Mouse (Mus musculus) WW6 (cell line): ENCODE measurements around the gene Zbbx.
A peak's percentile ranks its signal among the peaks of the same experiment; 100 is the strongest.

Experiments used
- DNase-seq: peaks from one replicate; pipeline ENCODE4 v3.0.0-alpha.2; 2013; ENCODE audit warnings: low read depth, low spot score

Gene Zbbx

DNA sequence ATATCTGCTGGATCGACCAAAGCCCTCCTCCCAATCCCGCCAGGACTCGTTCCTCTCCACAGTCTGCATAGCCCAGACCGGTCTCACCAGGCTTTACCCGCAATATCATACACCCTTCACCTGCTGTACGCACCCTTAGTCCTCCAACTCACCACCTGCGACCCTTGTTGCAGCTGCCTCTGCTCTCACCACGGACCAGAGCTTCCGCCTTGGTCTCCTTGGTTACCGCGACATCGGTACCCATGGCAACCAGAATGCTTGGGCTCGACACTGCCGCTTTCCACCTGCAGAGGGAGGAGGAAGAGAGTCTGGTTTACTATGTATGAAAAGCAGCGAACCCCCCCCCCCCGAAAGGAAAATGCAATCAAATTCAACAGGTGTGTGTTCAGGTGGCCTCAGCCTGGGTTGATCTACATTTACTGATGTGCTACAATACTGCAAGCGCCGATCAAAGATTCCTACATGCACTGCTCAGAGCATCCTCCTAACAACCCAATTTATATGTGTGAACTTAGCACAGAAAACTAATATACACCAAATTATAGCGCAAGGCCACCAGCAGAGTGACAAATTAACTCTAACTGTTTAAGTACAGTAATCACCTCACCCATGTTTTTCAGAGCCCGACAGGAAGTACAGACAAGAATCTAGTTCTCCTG is at the start of gene Zbbx:
TSS of gene Zbbx (minus strand) at position 197 of the 659 bp plus-strand sequence.
- DNase-seq, result peak; percentile 29

DNA sequence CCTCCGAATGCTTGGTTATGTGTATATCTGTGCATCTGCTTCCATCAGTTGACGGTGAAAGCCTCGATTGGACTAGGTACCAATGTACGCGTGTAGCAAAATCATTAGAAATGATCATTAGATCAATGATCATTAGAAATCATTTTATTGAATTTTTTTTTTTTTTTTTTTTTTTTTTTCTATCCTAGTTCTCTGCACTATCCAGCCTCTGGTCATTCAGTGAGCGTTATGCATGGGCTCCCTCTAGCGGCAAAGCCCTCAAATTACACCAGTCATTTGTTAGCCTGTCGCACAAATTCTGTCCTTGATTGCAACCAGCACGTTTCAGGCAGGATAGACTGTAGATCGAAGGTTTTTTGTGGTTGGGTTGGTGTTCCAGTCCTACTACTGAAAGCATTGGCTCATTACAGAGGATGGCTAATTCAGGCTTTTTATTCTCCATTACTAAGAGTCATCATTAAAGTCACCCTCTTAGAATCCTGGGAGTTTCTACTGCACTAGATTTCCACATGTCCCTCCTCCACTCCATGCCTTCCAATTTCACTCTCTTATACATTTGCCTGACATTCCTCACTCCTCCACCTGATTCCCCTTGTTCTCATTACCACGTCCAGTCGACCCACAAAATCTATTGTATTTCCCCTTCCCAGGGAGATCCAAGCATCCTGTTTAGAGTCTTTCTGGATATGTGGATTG is 38.1 kb upstream of the Zbbx start:
- DNase-seq, result peak; percentile 7

DNA sequence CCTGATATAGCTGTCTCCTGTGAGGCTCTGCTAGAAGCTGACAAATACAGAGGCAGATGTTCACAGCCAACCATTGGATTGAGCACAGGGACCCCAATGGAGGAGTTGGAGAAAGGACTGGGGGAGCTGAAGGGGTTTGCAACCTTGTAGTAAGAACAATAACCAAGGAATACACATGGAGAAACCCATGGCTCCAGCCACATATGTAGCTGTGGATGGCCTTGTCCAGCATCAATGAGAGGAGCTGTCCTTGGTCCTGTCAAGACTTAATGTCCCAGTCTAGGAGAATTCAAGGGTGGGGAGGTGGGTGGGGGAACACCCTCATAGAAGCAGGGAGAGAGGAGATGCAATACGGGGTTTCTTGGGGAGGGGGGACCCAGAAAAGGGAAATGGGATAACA is 17.8 kb upstream of the Zbbx start:
- no peak for DNase-seq

DNA sequence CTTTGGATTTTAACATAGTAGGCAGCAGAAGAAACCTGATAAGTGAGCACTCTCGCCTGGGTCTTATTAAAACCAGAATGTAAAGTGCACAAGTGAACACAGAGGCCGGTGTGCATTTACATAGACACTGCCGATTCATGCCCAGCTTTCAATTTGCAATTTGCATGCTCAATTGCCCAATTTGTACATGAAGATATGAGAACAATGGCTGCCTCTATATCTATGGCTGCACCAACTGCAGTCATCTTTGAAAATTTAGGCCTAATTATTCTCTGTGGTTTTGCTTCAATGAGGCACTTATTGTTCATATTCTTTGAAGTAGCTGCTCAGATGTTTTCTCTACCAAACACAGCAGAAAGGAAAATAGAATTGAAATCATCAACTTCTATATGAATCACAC is 23.0 kb downstream of the Zbbx start:
- no peak for DNase-seq

GRCm38 (mm10) chr3:75104867-75105266 is 60.0 kb downstream of the Zbbx start:
- DNase-seq, result no peak

GRCm38 (mm10) chr3:75085762-75086161 is 79.1 kb downstream of the Zbbx start:
- no peak for DNase-seq

DNA sequence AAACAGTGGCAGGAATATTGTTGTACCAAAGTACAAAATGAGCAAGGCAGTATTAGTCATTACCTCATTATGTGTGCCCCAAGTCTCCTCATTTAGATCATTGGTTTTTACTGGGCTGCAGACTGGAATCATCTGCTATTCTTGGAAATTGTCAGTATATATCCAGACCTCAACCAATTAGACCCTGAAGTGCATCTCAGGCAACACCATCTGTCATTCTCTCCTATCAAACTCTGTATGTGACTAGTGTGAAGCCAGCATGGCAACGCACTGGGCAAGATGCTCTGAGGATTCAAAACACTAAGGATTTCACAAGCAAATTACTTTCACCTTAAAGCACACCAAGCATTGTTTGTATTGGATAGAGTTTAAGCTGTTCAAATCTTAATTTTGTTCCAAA is 85.9 kb downstream of the Zbbx start:
- no peak for DNase-seq

GRCm38 (mm10) chr3:75009701-75010100 is 155.1 kb downstream of the Zbbx start:
- DNase-seq, result no peak
